Mouse (Mus musculus) splenic B cell, adult 2 months (primary cell): ENCODE results near the gene Wbp1.

Experiments used
- DNase-seq: peaks from one replicate; pipeline ENCODE4 v3.0.0-alpha.2; 2011; ENCODE audit warnings: low read depth, low spot score
- H3K27me3 ChIP-seq: 2 replicates; pipeline ENCODE4 v1.6.1; 2012; ENCODE audit warnings: mild to moderate bottlenecking, low read length, moderate library complexity, mixed read lengths; ENCODE audit not compliant: control insufficient read depth, poor library complexity, insufficient read depth, severe bottlenecking
- H3K36me3 ChIP-seq: 2 replicates; pipeline ENCODE4 v1.6.1; 2012; ENCODE audit warnings: mild to moderate bottlenecking, low read length, moderate library complexity, mixed read lengths; ENCODE audit not compliant: control insufficient read depth, poor library complexity, insufficient read depth, severe bottlenecking

Wbp1 gene

DNA sequence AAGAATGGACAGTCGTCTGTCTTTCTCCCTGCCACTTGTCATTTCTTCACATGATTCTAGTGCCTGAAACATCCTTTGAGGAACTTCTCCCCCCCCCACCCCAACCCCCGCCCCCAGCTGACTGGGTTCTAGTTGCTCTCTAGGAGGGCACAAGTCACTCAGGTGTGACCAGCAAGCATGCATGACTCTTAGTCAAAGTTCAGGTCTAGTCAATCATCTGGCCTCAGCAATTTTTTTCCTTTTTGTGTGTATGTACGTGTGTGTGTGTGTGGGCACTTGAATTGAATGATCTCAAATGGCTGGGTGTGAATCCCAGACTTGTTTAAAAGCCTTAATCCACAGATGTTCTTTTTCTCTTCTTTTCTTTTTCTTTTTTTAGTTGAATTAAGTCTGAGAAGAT is 12.9 kb upstream of the Wbp1 start:
- DNase-seq, result no peak
- H3K27me3 ChIP-seq, result peaks cover 2% of the 10 kb centered on the region
- no peaks in the 10 kb centered on the region for H3K36me3 ChIP-seq

- no peak for DNase-seq
- Histone ChIP-seq H3K36me3 (no peaks in the 10 kb centered on the region), H3K27me3 (peaks cover 2% of the 10 kb centered on the region; the same call in 1 of the 2 replicates)
These were observed 11.0 kb upstream of the Wbp1 start for GRCm38 (mm10) chr6:83132176-83132919.

GRCm38 (mm10) chr6:83131469-83132034 is 10.2 kb upstream of the Wbp1 start:
- Histone ChIP-seq H3K27me3 (peaks cover 2% of the 10 kb centered on the region; the same call in 1 of the 2 replicates), H3K36me3 (no peaks in the 10 kb centered on the region)
- no peak for DNase-seq

DNA sequence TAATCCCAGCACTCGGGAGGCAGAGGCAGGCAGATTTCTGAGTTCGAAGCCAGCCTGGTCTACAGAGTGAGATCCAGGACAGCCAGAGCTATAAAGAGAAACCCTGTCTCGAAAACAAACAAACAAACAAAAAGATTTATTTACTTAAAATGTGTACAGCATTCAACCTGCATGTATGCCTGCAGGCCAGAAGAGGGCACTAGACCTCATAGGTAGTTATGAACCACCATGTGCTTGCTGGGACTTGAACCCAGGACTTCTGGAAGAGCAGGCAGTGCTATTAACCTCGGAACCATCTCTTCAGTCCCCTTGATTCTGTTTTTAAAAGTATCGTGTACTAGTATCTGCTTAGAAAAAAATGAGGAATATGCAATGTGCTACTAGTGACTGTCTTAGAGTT is 6.1 kb upstream of the Wbp1 start:
- no peaks in the 10 kb centered on the region for H3K27me3 ChIP-seq

GRCm38 (mm10) chr6:83125331-83125730 is 4.0 kb upstream of the Wbp1 start, which contains the start of gene Ino80b:
TSS of gene Ino80b (minus strand) at chr6:83125431.
- H3K27me3 ChIP-seq, result no peaks in the 10 kb centered on the region
- no peak for DNase-seq
- H3K36me3 ChIP-seq, result no peaks in the 10 kb centered on the region

More for the DNA sequence above, 6.1 kb upstream of the Wbp1 start:
- DNase-seq, result no peak
- H3K36me3 ChIP-seq, result no peaks in the 10 kb centered on the region

DNA sequence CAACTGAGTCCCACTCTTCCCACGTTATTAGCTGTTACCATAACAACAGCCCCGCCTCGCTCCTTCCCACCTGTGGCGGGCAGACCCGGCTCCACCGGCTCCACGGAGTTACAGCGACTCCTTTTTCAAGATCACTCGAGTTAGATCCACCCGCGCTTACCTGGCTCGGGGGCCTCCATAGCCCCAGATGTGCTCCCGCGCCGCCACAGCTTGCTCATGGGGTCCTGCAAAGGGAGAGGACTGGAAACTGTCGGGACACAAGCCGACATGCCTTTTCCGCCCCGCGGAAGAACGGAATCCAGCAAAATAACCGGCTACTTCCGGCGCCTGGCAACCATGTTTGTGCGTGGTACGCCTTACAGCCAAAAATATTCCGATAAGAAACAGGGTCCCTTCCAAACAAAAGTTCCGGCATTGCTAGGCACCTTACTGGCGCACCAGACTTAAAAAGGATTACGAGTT is 3.5 kb upstream of the Wbp1 start:
- H3K36me3 ChIP-seq, result no peaks in the 10 kb centered on the region
- H3K27me3 ChIP-seq, result no peaks in the 10 kb centered on the region
- peak; percentile 96 for DNase-seq

GRCm38 (mm10) chr6:83122961-83123360 is 1.6 kb upstream of the Wbp1 start:
- DNase-seq, result no peak
- no peaks in the 10 kb centered on the region for H3K27me3 ChIP-seq
- no peaks in the 10 kb centered on the region; the same call in 1 of the 2 replicates for H3K36me3 ChIP-seq

DNA sequence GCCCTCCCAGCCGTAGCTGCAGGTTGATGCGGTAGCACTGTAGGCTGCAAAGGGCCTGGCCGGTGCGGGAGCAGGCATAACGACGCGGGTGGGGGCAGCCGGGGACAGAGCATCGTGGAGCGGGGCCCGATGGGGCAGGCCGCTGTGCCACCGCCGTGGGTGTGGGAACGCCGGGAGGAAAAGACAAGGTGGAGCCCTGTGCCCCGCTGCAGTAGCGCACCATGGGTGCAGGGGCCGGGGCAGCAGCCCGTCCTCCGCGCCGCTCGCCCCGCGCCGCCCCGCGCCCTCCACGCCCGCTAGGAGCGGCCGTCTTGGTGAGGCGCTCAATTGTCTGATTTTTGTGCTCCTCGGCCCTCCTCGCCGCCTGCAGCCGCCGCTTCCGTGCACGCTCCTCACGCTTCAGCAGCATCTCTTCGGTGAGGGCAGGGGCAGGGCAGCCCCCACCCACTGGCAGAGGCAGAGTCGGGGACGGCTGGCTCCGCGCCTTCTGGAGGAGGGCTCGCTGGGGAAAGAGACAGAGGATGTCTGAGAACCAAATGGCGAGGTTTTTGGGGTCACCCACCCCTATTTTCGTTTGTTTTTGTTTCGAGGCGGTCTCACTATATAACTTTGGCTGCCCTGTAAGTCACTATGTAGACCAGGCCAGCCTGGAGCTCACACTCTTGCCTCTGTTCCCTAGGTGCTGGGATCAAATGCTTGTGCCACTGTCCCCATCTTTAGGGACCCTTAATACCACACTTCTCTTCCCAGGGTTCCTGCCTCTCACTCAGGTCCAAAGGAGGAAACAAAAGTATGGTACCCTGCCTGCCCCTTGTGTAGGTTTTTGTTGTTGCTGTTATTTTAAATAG is 728 bp upstream of the Wbp1 start:
- peaks cover 3% of the 10 kb centered on the region; the same call in 1 of the 2 replicates for H3K36me3 ChIP-seq

DNA sequence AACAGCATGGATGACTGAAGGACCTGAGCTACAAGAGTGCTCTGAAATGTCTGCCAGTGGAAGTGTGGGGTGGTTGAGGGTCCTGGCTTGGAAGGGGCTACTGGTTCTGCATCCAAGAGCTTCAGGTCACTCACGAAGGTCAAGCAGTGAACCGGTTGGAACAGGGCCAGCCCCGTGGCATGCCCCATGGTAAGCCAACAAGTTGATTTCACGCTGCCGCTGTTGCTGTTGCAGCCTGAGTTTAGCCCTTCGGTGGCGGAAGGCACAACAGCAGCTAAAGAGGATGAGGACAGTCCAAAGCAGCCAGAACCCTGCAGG is 1.7 kb downstream of the Wbp1 start:
- no peak for DNase-seq
- peaks cover 3% of the 10 kb centered on the region; the same call in 1 of the 2 replicates for H3K36me3 ChIP-seq

More for the DNA sequence above, 728 bp upstream of the Wbp1 start:
- no peak for DNase-seq
- H3K27me3 ChIP-seq, result no peaks in the 10 kb centered on the region

DNA sequence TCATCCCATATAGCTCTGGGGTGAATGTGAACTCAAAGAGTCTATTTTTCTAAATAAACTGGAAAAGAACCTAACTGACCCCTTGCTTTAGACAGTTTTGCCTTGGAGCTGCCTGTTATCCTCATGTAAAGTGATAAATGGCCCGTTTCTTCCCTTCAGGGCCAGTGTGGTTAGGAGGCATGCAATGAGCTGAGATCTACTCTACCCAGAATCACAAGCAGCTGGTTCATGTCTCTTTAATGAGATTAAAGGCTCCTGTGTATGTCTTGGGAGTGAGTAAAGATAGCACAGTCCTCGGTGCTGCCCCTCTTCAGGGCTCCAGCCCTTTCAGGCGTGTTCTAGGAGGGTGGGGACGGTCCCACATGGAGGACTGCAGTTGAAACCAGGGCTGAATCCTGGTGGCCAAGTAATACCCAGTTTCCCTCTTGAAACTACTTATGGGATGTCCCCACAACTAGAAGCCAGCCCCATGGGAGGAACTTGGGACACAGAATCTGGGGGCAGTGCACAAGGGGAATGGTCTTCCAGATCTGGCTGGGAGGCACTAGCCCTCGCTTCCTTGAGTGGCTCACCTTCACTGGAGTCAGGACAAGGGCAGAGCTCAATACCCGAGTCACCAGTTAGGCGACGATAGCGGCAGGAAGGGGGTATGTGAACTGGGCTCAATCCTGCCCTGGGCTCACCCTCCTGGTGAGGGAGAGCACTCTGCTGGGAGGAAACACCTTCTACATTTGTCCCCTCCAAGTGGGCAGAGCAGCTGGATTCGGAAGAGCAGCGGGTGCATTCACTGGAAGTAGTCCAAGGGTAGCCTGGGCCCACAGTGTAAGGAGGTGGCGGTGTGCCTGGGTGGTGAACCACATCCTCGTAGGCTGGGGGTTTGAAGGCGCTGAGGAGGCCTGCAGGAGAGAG is 2.3 kb downstream of the Wbp1 start:
- DNase-seq, result no peak
- H3K27me3 ChIP-seq, result no peaks in the 10 kb centered on the region
- H3K36me3 ChIP-seq, result peaks cover 3% of the 10 kb centered on the region; the same call in 1 of the 2 replicates

More for the DNA sequence above, 1.7 kb downstream of the Wbp1 start:
- no peaks in the 10 kb centered on the region for H3K27me3 ChIP-seq

DNA sequence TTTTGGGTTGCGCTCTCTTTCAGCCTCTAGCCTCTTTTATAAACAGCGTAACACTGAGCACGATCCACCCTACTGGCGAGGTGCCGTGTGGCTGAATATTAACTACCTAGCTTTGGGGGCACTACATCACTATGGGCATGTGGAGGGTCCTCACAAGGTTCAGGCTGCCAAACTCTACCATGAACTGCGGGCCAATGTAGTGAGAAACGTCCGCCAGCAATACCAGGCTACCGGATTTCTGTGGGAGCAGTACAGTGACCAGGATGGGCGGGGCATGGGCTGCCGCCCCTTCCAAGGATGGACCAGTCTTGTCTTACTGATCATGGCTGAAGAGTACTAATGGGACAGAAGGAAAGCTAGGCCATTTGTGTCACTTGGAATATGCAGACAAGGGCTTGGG is 3.0 kb downstream of the Wbp1 start:
- H3K27me3 ChIP-seq, result no peaks in the 10 kb centered on the region
- no peak for DNase-seq

GRCm38 (mm10) chr6:83117616-83118015 is 3.7 kb downstream of the Wbp1 start:
- H3K36me3 ChIP-seq, result peaks cover 3% of the 10 kb centered on the region; the same call in 1 of the 2 replicates
- no peaks in the 10 kb centered on the region for H3K27me3 ChIP-seq
- DNase-seq, result no peak

More for the DNA sequence above, 3.0 kb downstream of the Wbp1 start:
- peaks cover 3% of the 10 kb centered on the region; the same call in 1 of the 2 replicates for H3K36me3 ChIP-seq

GRCm38 (mm10) chr6:83117165-83117438 is 4.3 kb downstream of the Wbp1 start:
- Histone ChIP-seq H3K36me3 (peaks cover 3% of the 10 kb centered on the region; the same call in 1 of the 2 replicates), H3K27me3 (no peaks in the 10 kb centered on the region)
- DNase-seq, result no peak
